Mouse (Mus musculus): Measurements from ENCODE around the gene Serac1. TPM values are rescaled to one million over a fixed set of nuclear protein-coding genes. Genes with fewer than 3 reads are reported as not detected.

Serac1 gene
- polyA plus RNA-seq, 2 experiments, result 5.0 to 12.4 TPM

- H3K27me3 ChIP-seq (ENCODE audit: control insufficient read depth, insufficient read depth, low read length), result no peaks in the 10 kb centered on the region
- 76% methylated on average over 4 of the region's 4 CpGs for WGBS
- no peaks in the 10 kb centered on the region for H3K9me3 ChIP-seq (ENCODE audit: control insufficient read depth, low read length)
- no peak overlapping the region for H3K4me3 ChIP-seq (replicated peaks; ENCODE audit: low read length)
- DNase-seq (ENCODE audit: low spot score) (no peak), ATAC-seq (ENCODE audit: low FRiP score, low read depth) (no peak)
- H3K9ac ChIP-seq (ENCODE audit: low read depth, low read length, severe bottlenecking), result no peak overlapping the region
- H3K36me3 ChIP-seq (ENCODE audit: control insufficient read depth, insufficient read depth, low read length), result peaks cover 3% of the 10 kb centered on the region; the same call in 1 of the 2 replicates
- H3K27ac ChIP-seq (replicated peaks; ENCODE audit: low read depth, low read length), result no peak overlapping the region
- no peaks in the 10 kb centered on the region for H3K4me1 ChIP-seq (ENCODE audit: control insufficient read depth, insufficient read depth, low read length)
- no peak for TF ChIP-seq POLR2A (IDR thresholded peaks at IDR 0.05; ENCODE audit: borderline replicate concordance, extremely low read depth, insufficient read depth, insufficient read length)
- H3K4me2 ChIP-seq (replicated peaks; ENCODE audit: low read depth, low read length, severe bottlenecking), result no peak overlapping the region
Observed at GRCm38 (mm10) chr17:6013079-6013478, 66.5 kb downstream of the Serac1 start.

GRCm38 (mm10) chr17:6009606-6010005, 69.9 kb downstream of the Serac1 start:
- ATAC-seq (ENCODE audit: low FRiP score, low read depth), result no peak
- Histone ChIP-seq H3K4me1 (ENCODE audit: control insufficient read depth, insufficient read depth, low read length) (peaks cover 17% of the 10 kb centered on the region), H3K4me2 (replicated peaks; ENCODE audit: low read depth, low read length, severe bottlenecking) (no peak overlapping the region), H3K9ac (ENCODE audit: low read depth, low read length, severe bottlenecking) (no peak overlapping the region), H3K4me3 (replicated peaks; ENCODE audit: low read length) (no peak overlapping the region), H3K27me3 (ENCODE audit: control insufficient read depth, insufficient read depth, low read length) (no peaks in the 10 kb centered on the region), H3K9me3 (ENCODE audit: control insufficient read depth, low read length) (no peaks in the 10 kb centered on the region), H3K27ac (replicated peaks; ENCODE audit: low read depth, low read length) (no peak overlapping the region), H3K36me3 (ENCODE audit: control insufficient read depth, insufficient read depth, low read length) (peaks cover 3% of the 10 kb centered on the region; the same call in 1 of the 2 replicates)
- no peak for DNase-seq (ENCODE audit: low spot score)
- TF ChIP-seq POLR2A (IDR thresholded peaks at IDR 0.05; ENCODE audit: borderline replicate concordance, extremely low read depth, insufficient read depth, insufficient read length), result no peak
- 84% methylated on average over 4 of the region's 4 CpGs for WGBS

DNA sequence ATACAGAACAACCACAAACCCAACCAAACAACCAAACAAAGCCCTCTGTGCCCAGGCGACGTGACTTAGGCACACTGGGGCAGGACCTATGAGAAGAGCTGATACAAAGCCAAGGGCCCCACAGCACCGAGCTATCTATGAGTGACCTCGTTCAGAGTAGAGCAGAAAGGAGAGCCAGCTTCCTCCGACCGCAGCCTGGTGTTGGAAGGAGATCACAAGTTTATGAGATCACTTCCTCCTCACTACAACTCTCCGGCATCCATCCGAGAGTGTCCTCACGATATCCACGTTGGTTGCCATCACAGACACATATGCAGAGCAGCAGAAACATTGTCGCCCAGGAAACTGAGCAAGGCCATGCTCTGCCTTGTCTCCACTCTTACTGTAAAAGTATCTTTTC, 71.0 kb downstream of the Serac1 start:
- Histone ChIP-seq H3K4me3 (replicated peaks; ENCODE audit: low read length) (no peak overlapping the region), H3K27ac (replicated peaks; ENCODE audit: low read depth, low read length) (no peak overlapping the region), H3K9me3 (ENCODE audit: control insufficient read depth, low read length) (no peaks in the 10 kb centered on the region), H3K4me2 (replicated peaks; ENCODE audit: low read depth, low read length, severe bottlenecking) (no peak overlapping the region), H3K4me1 (ENCODE audit: control insufficient read depth, insufficient read depth, low read length) (peaks cover 17% of the 10 kb centered on the region), H3K27me3 (ENCODE audit: control insufficient read depth, insufficient read depth, low read length) (no peaks in the 10 kb centered on the region), H3K9ac (ENCODE audit: low read depth, low read length, severe bottlenecking) (no peak overlapping the region), H3K36me3 (ENCODE audit: control insufficient read depth, insufficient read depth, low read length) (peaks cover 3% of the 10 kb centered on the region; the same call in 1 of the 2 replicates)
- 87% methylated on average over 11 of the region's 11 CpGs for WGBS
- DNase-seq (ENCODE audit: low spot score) (no peak), ATAC-seq (ENCODE audit: low FRiP score, low read depth) (no peak)
- TF ChIP-seq POLR2A (IDR thresholded peaks at IDR 0.05; ENCODE audit: borderline replicate concordance, extremely low read depth, insufficient read depth, insufficient read length), result no peak

- peaks cover 3% of the 10 kb centered on the region; the same call in 1 of the 2 replicates for H3K36me3 ChIP-seq (ENCODE audit: control insufficient read depth, insufficient read depth, low read length)
- no peak overlapping the region for H3K27ac ChIP-seq (replicated peaks; ENCODE audit: low read depth, low read length)
- H3K4me1 ChIP-seq (ENCODE audit: control insufficient read depth, insufficient read depth, low read length), result peaks cover 17% of the 10 kb centered on the region
- H3K9me3 ChIP-seq (ENCODE audit: control insufficient read depth, low read length), result no peaks in the 10 kb centered on the region
- TF ChIP-seq POLR2A (IDR thresholded peaks at IDR 0.05; ENCODE audit: borderline replicate concordance, extremely low read depth, insufficient read depth, insufficient read length), result no peak
- H3K4me2 ChIP-seq (replicated peaks; ENCODE audit: low read depth, low read length, severe bottlenecking), result no peak overlapping the region
- DNase-seq (ENCODE audit: low spot score) (no peak), ATAC-seq (ENCODE audit: low FRiP score, low read depth) (no peak)
- no peaks in the 10 kb centered on the region for H3K27me3 ChIP-seq (ENCODE audit: control insufficient read depth, insufficient read depth, low read length)
- 81% methylated on average over 9 of the region's 9 CpGs for WGBS
- H3K4me3 ChIP-seq (replicated peaks; ENCODE audit: low read length), result no peak overlapping the region
- no peak overlapping the region for H3K9ac ChIP-seq (ENCODE audit: low read depth, low read length, severe bottlenecking)
Observed at GRCm38 (mm10) chr17:6007902-6008301, 71.6 kb downstream of the Serac1 start.

DNA sequence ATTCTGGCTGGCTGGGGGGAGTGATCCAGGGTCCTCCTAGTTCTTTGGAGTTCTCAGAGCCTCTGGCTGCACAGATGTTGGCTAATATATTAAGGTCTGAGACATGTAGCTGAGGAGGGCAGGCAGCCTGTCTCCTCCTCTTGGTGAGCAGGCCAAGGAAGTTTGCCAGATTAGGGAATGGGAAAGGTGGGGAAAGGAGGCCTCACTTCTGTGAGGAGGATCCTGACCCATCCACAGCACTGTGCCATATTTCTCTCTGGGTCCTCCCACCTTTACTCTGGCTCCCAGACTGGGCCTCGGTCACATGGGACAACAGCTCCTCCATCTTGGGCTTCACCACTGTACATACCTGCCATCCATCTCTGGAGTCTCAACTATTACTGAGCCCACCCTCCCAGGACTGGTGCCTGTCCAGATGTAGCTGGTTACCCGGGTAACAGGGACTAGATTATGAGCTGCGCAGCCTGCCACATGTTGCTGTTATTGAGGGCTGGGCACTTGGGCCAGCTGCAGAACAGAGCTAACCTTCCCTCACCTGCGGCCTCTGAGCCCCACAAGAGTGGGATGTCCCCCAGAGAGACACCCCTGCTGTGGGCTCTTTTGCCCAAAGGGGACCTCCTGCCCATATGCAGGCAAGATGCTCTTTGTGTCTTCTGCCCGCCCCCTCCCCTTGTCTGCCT, 72.3 kb downstream of the Serac1 start:
- H3K27ac ChIP-seq (replicated peaks; ENCODE audit: low read depth, low read length), result no peak overlapping the region

More for the DNA sequence above, 72.3 kb downstream of the Serac1 start:
- Histone ChIP-seq H3K27me3 (ENCODE audit: control insufficient read depth, insufficient read depth, low read length) (no peaks in the 10 kb centered on the region), H3K9ac (ENCODE audit: low read depth, low read length, severe bottlenecking) (no peak overlapping the region), H3K4me3 (replicated peaks; ENCODE audit: low read length) (no peak overlapping the region), H3K4me1 (ENCODE audit: control insufficient read depth, insufficient read depth, low read length) (peaks cover 17% of the 10 kb centered on the region), H3K9me3 (ENCODE audit: control insufficient read depth, low read length) (no peaks in the 10 kb centered on the region), H3K36me3 (ENCODE audit: control insufficient read depth, insufficient read depth, low read length) (peaks cover 3% of the 10 kb centered on the region; the same call in 1 of the 2 replicates), H3K4me2 (replicated peaks; ENCODE audit: low read depth, low read length, severe bottlenecking) (no peak overlapping the region)
- no peak for DNase-seq (ENCODE audit: low spot score)
- TF ChIP-seq POLR2A (IDR thresholded peaks at IDR 0.05; ENCODE audit: borderline replicate concordance, extremely low read depth, insufficient read depth, insufficient read length), result no peak
- 72% methylated on average over 5 of the region's 5 CpGs for WGBS
- ATAC-seq (ENCODE audit: low FRiP score, low read depth), result no peak

All from limb, embryonic 14.5 days (tissue).